Mouse (Mus musculus): ENCODE data around the gene Zmat3. TPM values are rescaled to one million over a fixed set of nuclear protein-coding genes. Genes with fewer than 3 reads are reported as not detected.

Zmat3 gene
- polyA plus RNA-seq (2016; fragmentation: Nextera tagmentation; extraction: Ambion mirVana): 5.4 and 5.9 TPM in 2 replicates

DNA sequence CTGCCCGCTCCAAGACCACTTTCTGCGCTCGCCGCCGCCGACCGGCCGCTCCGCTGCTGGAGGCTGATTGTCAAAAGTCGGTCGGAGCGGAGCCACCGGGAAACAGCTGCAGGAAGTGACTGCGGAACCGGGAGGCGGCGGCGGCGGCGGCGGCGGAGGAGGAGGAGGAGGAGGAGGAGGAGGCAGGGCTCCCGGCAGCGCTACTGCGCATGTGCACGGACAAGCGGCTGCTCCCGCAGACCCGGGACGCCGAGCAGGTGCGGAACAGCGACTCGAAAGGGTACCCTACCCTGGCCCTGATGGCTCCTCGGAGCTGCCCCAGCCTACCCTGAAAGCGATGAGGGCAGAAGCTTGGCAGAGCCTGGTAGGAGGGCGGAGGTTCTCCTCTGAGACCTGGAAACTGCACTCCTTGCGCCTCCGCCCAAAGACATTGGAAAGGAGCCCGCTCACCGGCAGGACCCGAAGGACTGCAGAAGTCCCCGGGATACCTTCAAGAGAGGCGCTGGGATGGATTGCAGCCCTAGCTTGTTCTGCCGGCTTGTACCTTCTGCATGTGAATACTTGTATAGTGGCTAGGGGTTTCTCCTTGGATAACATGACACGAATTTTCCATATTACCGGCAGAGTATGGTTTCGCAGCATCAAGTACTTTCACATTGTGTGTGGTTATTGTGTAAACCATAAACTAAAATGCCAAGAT is at the start of gene Zmat3:
Gene Zmat3, minus strand, starts transcription at position 469 of the 700 bp plus-strand sequence.
- Histone ChIP-seq H3K27me3 (peaks cover 8% of the 10 kb centered on the region), H3K9me3 (no peaks in the 10 kb centered on the region), H3K4me2 (peak within 1 kb of the TSS; percentile 79), H3K36me3 (no peaks in the 10 kb centered on the region), H3K4me1 (replicated peaks) (peaks cover 16% of the 10 kb centered on the region), H3K4me3 (replicated peaks) (peak within 1 kb of the TSS; percentile 87), H3K27ac (peak within 1 kb of the TSS; percentile 79), H3K9ac (replicated peaks) (peak within 1 kb of the TSS; percentile 80)
- 4% methylated on average over 34 of the region's 48 CpGs for WGBS
- ATAC-seq (ENCODE audit: insufficient number of reproducible peaks, insufficient read depth, low FRiP score, low TSS enrichment, low read depth): peak; percentile 73; the same call in 1 of the 2 replicates

DNA sequence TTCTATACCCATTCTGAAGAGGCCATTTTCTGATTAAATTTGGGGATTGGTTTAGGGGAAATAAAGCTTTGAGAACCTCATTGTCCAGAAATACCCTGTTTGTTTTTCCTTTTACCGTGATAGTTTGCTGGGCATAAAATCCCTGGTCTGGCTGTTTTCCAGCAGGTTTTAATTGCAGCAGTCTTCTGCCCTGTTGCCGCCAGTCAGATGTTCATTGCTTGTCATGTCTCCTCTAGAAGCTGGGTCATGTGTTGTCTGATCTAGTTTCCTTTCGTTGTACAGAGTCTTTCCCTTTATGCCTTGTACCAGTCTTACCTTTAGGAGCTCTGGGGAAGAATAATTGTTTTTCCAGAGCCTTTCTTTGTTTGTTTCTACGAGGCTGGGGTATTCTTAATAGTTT is 48.6 kb upstream of the Zmat3 start:
- Histone ChIP-seq H3K4me3 (replicated peaks) (no peak overlapping the region), H3K4me1 (replicated peaks) (peaks cover 37% of the 10 kb centered on the region; the same call in 1 of the 2 replicates), H3K36me3 (no peaks in the 10 kb centered on the region), H3K27me3 (no peaks in the 10 kb centered on the region), H3K9ac (replicated peaks) (no peak overlapping the region), H3K27ac (no peak overlapping the region), H3K9me3 (no peaks in the 10 kb centered on the region), H3K4me2 (no peak overlapping the region)
- WGBS: 43% methylated on average over 4 of the region's 4 CpGs
- ATAC-seq (ENCODE audit: insufficient number of reproducible peaks, insufficient read depth, low FRiP score, low TSS enrichment, low read depth): no peak

- Histone ChIP-seq H3K36me3 (no peaks in the 10 kb centered on the region), H3K4me3 (replicated peaks) (no peak overlapping the region), H3K4me1 (replicated peaks) (peaks cover 41% of the 10 kb centered on the region; the same call in 1 of the 2 replicates), H3K27me3 (no peaks in the 10 kb centered on the region), H3K27ac (no peak overlapping the region), H3K9me3 (no peaks in the 10 kb centered on the region), H3K9ac (replicated peaks) (no peak overlapping the region), H3K4me2 (no peak overlapping the region)
- no peak for ATAC-seq (ENCODE audit: insufficient number of reproducible peaks, insufficient read depth, low FRiP score, low TSS enrichment, low read depth)
- WGBS: 75% methylated on average over 7 of the region's 7 CpGs
Observed at GRCm38 (mm10) chr3:32412502-32413044, 46.8 kb upstream of the Zmat3 start.

GRCm38 (mm10) chr3:32408811-32409273 is 43.0 kb upstream of the Zmat3 start:
- Histone ChIP-seq H3K27ac (no peak overlapping the region), H3K4me1 (replicated peaks) (peaks cover 20% of the 10 kb centered on the region; the same call in 1 of the 2 replicates), H3K9me3 (no peaks in the 10 kb centered on the region), H3K9ac (replicated peaks) (no peak overlapping the region), H3K4me3 (replicated peaks) (no peak overlapping the region), H3K27me3 (no peaks in the 10 kb centered on the region), H3K36me3 (no peaks in the 10 kb centered on the region), H3K4me2 (no peak overlapping the region)
- WGBS: 88% methylated on average over 3 of the region's 3 CpGs
- ATAC-seq (ENCODE audit: insufficient number of reproducible peaks, insufficient read depth, low FRiP score, low TSS enrichment, low read depth): no peak

- Histone ChIP-seq H3K9ac (replicated peaks) (no peak overlapping the region), H3K27me3 (no peaks in the 10 kb centered on the region), H3K27ac (no peak overlapping the region), H3K9me3 (no peaks in the 10 kb centered on the region), H3K4me1 (replicated peaks) (peaks cover 16% of the 10 kb centered on the region), H3K4me2 (no peak overlapping the region), H3K36me3 (no peaks in the 10 kb centered on the region), H3K4me3 (replicated peaks) (no peak overlapping the region)
- no peak for ATAC-seq (ENCODE audit: insufficient number of reproducible peaks, insufficient read depth, low FRiP score, low TSS enrichment, low read depth)
- 77% methylated on average over 6 of the region's 6 CpGs for WGBS
Observed at GRCm38 (mm10) chr3:32406804-32407203, 41.0 kb upstream of the Zmat3 start.

DNA sequence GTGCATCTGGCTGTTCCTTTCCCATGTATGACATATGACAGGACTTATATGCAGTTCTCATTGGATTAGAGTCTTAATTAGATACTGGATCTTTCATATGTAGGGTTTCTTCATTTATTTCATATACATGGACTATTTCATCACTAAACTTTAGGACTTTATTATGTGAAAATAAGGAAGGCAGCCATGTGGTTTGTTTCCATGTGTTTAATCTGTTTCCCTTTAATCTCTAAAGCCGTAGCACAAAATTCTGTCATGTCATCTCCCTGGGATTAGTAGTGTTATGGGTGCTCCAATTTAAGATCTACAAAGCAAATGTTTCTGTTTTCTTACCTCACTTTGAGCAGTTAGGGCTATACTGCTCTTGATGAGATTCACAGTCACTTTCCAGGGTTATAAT is 39.9 kb upstream of the Zmat3 start:
- no peaks in the 10 kb centered on the region for H3K27me3 ChIP-seq
- no peak for ATAC-seq (ENCODE audit: insufficient number of reproducible peaks, insufficient read depth, low FRiP score, low TSS enrichment, low read depth)
- H3K4me3 ChIP-seq (replicated peaks): no peak overlapping the region
- 77% methylated on average over 1 of the region's 1 CpGs for WGBS
- H3K9ac ChIP-seq (replicated peaks): no peak overlapping the region
- H3K4me1 ChIP-seq (replicated peaks): peaks cover 18% of the 10 kb centered on the region
- H3K9me3 ChIP-seq: no peaks in the 10 kb centered on the region
- no peak overlapping the region for H3K4me2 ChIP-seq
- H3K27ac ChIP-seq: no peak overlapping the region
- H3K36me3 ChIP-seq: no peaks in the 10 kb centered on the region

DNA sequence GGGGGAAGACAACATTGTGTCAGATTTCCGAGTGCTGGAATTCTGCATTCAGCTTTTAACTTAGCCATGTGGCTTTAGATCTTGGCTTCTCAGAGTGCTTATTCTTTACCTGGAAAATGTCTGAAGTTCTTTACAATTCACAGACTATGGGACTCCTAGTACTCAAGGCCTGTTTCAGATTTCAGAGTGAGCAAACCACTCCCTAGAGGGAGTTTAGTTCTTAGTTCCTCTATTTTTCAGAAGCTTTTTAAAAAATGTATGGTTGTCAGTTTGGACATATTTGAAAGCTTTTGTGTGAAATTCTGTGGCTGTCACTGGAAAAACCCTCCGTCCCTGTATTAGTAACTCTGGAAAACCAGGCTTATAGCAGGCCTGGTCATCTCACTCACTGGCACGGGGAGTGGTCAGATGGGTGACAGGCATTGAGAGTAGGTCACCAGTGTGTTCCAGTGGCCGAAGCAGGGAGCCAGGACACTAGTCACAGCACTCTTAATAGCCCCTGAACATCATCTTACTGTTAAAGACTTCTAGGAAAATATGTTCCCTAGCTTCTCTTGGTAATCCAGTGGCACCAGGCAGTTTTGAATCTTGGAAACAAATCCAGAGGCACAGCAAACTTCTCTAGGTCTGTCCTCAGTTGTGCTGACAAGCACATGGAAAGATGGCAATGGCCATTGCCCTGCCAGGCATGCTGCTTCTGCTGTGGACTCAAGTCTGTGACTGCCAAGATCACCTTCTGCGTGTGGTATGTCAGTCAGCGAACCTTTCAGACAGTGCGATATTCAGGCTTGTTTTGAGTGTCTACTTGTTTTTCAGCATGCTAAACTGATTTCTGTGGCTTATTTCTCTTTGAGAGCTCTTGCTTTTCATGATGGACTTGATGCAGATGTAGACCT is 37.4 kb upstream of the Zmat3 start:
- H3K27ac ChIP-seq: 0 out of 2 replicates have a peak overlapping the region, but pooled peaks have one; percentile 35
- WGBS: 80% methylated on average over 7 of the region's 7 CpGs
- no peak for ATAC-seq (ENCODE audit: insufficient number of reproducible peaks, insufficient read depth, low FRiP score, low TSS enrichment, low read depth)

DNA sequence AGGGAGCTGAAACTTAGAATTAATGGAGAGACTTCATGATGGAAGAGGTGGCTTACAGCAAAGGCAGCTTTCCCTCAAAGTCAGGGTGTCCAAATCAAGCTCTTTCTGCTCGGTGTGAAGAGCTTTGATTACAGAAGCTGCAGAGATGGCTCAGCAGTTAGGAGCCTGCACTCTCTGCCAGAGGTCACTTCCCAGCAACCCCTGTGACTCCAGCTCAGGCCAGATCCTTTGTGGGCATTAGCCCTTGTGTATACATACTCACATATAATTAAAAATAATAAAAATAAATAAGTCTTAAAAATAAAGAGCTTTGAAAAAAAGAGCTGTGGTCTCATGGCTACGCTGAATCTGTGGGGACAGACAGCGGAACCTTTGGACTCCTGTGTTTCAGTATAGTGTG is 35.8 kb upstream of the Zmat3 start:
- Histone ChIP-seq H3K4me3 (replicated peaks) (no peak overlapping the region), H3K36me3 (no peaks in the 10 kb centered on the region), H3K9me3 (no peaks in the 10 kb centered on the region), H3K9ac (replicated peaks) (no peak overlapping the region), H3K4me2 (no peak overlapping the region), H3K4me1 (replicated peaks) (peaks cover 36% of the 10 kb centered on the region), H3K27ac (no peak overlapping the region), H3K27me3 (no peaks in the 10 kb centered on the region)
- ATAC-seq (ENCODE audit: insufficient number of reproducible peaks, insufficient read depth, low FRiP score, low TSS enrichment, low read depth): no peak
- WGBS: 68% methylated on average over 3 of the region's 3 CpGs

More for the DNA sequence above, 37.4 kb upstream of the Zmat3 start:
- H3K4me2 ChIP-seq: no peak overlapping the region
- H3K36me3 ChIP-seq: no peaks in the 10 kb centered on the region
- no peak overlapping the region for H3K4me3 ChIP-seq (replicated peaks)
- peaks cover 36% of the 10 kb centered on the region for H3K4me1 ChIP-seq (replicated peaks)
- no peaks in the 10 kb centered on the region for H3K9me3 ChIP-seq
- no peak overlapping the region for H3K9ac ChIP-seq (replicated peaks)
- no peaks in the 10 kb centered on the region for H3K27me3 ChIP-seq

DNA sequence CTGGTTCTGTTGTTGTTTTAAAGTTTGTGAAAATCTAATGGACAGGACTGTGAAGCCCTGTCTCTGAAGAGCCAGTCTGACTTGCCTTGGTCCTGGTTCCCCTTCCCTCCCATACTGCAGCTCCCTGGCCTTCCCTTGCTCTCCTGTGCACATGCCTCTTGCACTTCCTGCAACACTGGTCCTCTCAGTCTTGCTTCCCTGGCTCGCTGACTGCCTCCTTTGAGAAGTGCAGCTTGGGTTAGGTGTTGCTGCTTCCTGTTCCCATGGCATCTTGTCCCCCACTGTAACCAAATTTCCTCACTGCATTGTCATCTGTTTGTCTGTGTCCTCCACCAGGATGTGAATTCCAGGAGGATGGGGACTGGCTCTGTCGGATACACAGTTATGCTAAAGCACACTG is 34.1 kb upstream of the Zmat3 start:
- no peak for ATAC-seq (ENCODE audit: insufficient number of reproducible peaks, insufficient read depth, low FRiP score, low TSS enrichment, low read depth)
- peak overlapping the region; percentile 30 for H3K4me2 ChIP-seq

DNA sequence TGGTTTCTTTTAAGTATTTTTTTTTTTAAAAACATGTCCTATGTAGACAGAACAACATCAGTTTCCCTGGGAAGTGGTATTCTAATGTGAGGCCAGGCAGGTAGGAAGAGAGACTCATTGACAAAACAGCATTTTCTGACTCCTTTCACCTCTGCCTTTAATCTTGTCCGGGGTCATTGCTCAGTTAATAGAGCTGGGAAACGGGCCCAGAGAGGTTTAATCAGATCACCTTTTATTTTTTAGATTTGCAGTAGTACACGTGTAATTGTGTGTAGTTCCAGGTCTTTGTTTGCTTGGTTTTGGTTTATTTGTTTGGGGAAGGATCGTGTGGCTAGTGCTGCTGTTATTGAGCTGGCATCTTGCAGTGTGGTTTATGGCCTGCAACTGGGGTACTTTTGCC is 33.6 kb upstream of the Zmat3 start:
- Histone ChIP-seq H3K9me3 (no peaks in the 10 kb centered on the region), H3K27ac (no peak overlapping the region), H3K4me1 (replicated peaks) (peaks cover 41% of the 10 kb centered on the region), H3K4me3 (replicated peaks) (no peak overlapping the region), H3K4me2 (peak overlapping the region; percentile 30), H3K36me3 (no peaks in the 10 kb centered on the region), H3K9ac (replicated peaks) (peak overlapping the region; percentile 23; the same call in 1 of the 2 replicates), H3K27me3 (no peaks in the 10 kb centered on the region)
- ATAC-seq (ENCODE audit: insufficient number of reproducible peaks, insufficient read depth, low FRiP score, low TSS enrichment, low read depth): no peak
- 18% methylated on average over 4 of the region's 4 CpGs for WGBS

More for the DNA sequence above, 34.1 kb upstream of the Zmat3 start:
- Histone ChIP-seq H3K4me1 (replicated peaks) (peaks cover 41% of the 10 kb centered on the region), H3K36me3 (no peaks in the 10 kb centered on the region), H3K4me3 (replicated peaks) (no peak overlapping the region), H3K9me3 (no peaks in the 10 kb centered on the region), H3K27ac (0 out of 2 replicates have a peak overlapping the region, but pooled peaks have one; percentile 31), H3K27me3 (no peaks in the 10 kb centered on the region), H3K9ac (replicated peaks) (peak overlapping the region; percentile 23; the same call in 1 of the 2 replicates)
- WGBS: 27% methylated on average over 2 of the region's 2 CpGs

- Histone ChIP-seq H3K27me3 (no peaks in the 10 kb centered on the region), H3K36me3 (no peaks in the 10 kb centered on the region), H3K4me3 (replicated peaks) (peak overlapping the region; percentile 81; the same call in 1 of the 2 replicates), H3K27ac (no peak overlapping the region), H3K9ac (replicated peaks) (no peak overlapping the region), H3K4me1 (replicated peaks) (peaks cover 40% of the 10 kb centered on the region), H3K4me2 (peak overlapping the region; percentile 67), H3K9me3 (no peaks in the 10 kb centered on the region)
- no peak for ATAC-seq (ENCODE audit: insufficient number of reproducible peaks, insufficient read depth, low FRiP score, low TSS enrichment, low read depth)
- 19% methylated on average over 4 of the region's 4 CpGs for WGBS
Observed at GRCm38 (mm10) chr3:32398623-32399022, 32.8 kb upstream of the Zmat3 start.

Measured in limb, embryonic 12.5 days (tissue).